Mouse (Mus musculus) heart, postnatal 0 days (tissue): Measurements from ENCODE around the gene Adnp.

Source experiments
- CTCF ChIP-seq: IDR thresholded peaks from 2 replicates; pipeline ENCODE4 v1.5.1; 2016; ENCODE audit warnings: antibody characterized with exemption, control low read depth, low read depth
- EP300 ChIP-seq: IDR thresholded peaks from 2 replicates; pipeline ENCODE4 v1.6.1; 2016; ENCODE audit warnings: antibody characterized with exemption, low read depth

- TF ChIP-seq CTCF (no peak), EP300 (no peak)
These were observed 24.0 kb upstream of the Adnp start for GRCm38 (mm10) chr2:168230773-168231470.
